Mouse (Mus musculus) C2C12 (cell line): Measurements from ENCODE around the gene Fxr2. TPM values are rescaled to one million over a fixed set of nuclear protein-coding genes. Genes with fewer than 3 reads are reported as not detected.

Experiments used
- H3K27me3 ChIP-seq: one replicate; pipeline ENCODE4 v1.6.1; 2011; ENCODE audit not compliant: control insufficient read depth, insufficient read depth, insufficient read length
- H3K36me3 ChIP-seq: one replicate; pipeline ENCODE4 v1.6.1; 2011; ENCODE audit not compliant: control insufficient read depth, insufficient read depth
- H3K4me3 ChIP-seq: one replicate; pipeline ENCODE4 v1.5.1; 2011; ENCODE audit warnings: mild to moderate bottlenecking, control low read depth; ENCODE audit not compliant: poor library complexity, insufficient read depth, severe bottlenecking
- H3K79me2 ChIP-seq: one replicate; pipeline ENCODE4 v1.6.1; 2011; ENCODE audit not compliant: control insufficient read depth, insufficient read depth
- H3K79me3 ChIP-seq: one replicate; pipeline ENCODE4 v1.6.1; 2011; ENCODE audit warnings: low read depth, control low read depth
- H3ac ChIP-seq: one replicate; pipeline ENCODE3; 2011; ENCODE audit warnings: low read depth; ENCODE audit not compliant: control insufficient read depth, insufficient read length
- CEBPB ChIP-seq: IDR thresholded peaks from one replicate; pipeline ENCODE4 v1.6.1; 2011; ENCODE audit warnings: low read depth, mild to moderate bottlenecking, control low read depth, moderate library complexity
- CTCF ChIP-seq: IDR thresholded peaks from one replicate; pipeline ENCODE4 v1.5.1; 2011; ENCODE audit not compliant: control insufficient read depth, insufficient read depth, insufficient read length
- FOSL1 ChIP-seq: IDR thresholded peaks from one replicate; pipeline ENCODE4 v1.8.0; 2011; ENCODE audit warnings: mild to moderate bottlenecking, low read length; ENCODE audit not compliant: poor library complexity, insufficient read depth, severe bottlenecking
- MAX ChIP-seq: IDR thresholded peaks from one replicate; pipeline ENCODE4 v1.6.1; 2011; ENCODE audit warnings: mild to moderate bottlenecking, control low read depth
- MYOD1 ChIP-seq: IDR thresholded peaks from one replicate; pipeline ENCODE4 v1.6.1; 2011; ENCODE audit warnings: low read depth; ENCODE audit not compliant: control insufficient read depth, insufficient read length
- MYOG ChIP-seq: IDR thresholded peaks from one replicate; pipeline ENCODE4 v1.6.1; 2011; ENCODE audit not compliant: control insufficient read depth, insufficient read length; ENCODE audit errors: extremely low read depth
- USF1 ChIP-seq: IDR thresholded peaks from one replicate; pipeline ENCODE4 v1.6.1; 2011; ENCODE audit warnings: low read depth, mild to moderate bottlenecking, control low read depth, moderate library complexity
- polyA plus RNA-seq: library from polyadenylated mRNA; unstranded; fragments of >200 nt; fragmentation: generic; extraction: Trizol; gene quantifications from one replicate; pipeline ENCODE4 v1.2.1, GENCODE M21; 2012; ENCODE audit warnings: missing spikeins

Fxr2 gene
- polyA plus RNA-seq, 1 experiment, result 96.0 TPM

DNA sequence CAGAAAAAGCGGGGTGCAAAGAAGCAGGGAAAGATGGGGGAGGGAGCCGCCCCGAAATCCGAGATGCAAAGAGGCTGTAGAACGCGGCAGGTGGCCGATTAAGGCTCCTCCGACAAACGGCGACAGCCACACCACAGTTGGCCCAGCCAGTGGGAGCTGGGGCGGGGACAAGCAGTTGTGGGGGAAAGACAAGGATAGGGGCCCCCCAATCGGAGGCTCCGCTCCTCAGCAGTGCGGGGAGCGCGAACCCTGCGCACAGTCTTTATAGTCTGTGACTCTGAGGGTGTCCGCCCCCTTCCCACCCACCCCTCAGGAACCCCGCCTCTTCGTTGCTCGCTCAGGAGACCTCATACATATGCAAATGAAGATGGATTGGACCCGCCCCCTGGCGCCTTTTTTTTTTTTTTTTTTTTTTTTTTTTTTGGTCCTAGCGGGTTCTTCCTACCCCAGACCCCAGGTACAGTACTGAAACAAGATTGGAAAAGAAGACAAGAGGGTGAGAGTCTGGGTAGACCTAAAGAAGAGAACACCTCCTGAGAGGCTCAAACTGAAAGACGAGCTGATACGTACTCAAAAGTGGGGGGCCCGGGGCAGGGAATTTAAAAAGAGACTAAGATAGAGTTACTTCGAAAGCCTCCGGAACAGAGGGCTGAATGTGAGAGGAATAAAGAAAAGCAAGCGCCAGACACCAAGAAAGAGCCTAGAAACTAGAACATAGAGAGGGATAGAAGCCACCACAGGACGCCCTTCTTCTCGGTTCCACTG is 26.9 kb upstream of the Fxr2 start, which contains the start of gene Atp1b2:
Gene Atp1b2, minus strand, starts transcription at position 217 of the 765 bp plus-strand sequence.
- H3K36me3 ChIP-seq, result no peaks in the 10 kb centered on the region
- no peaks in the 10 kb centered on the region for H3K79me2 ChIP-seq
- no peaks in the 10 kb centered on the region for H3K79me3 ChIP-seq
- no peak within 1 kb of the TSS for H3K4me3 ChIP-seq
- peak within 1 kb of the TSS; percentile 63 for H3ac ChIP-seq
- peaks cover 25% of the 10 kb centered on the region for H3K27me3 ChIP-seq
- TF ChIP-seq USF1, result no peak
- no peak for TF ChIP-seq MYOD1
- no peak for TF ChIP-seq FOSL1
- TF ChIP-seq CEBPB, result no peak
- no peak for TF ChIP-seq CTCF
- no peak for TF ChIP-seq MAX
- TF ChIP-seq MYOG, result no peak

DNA sequence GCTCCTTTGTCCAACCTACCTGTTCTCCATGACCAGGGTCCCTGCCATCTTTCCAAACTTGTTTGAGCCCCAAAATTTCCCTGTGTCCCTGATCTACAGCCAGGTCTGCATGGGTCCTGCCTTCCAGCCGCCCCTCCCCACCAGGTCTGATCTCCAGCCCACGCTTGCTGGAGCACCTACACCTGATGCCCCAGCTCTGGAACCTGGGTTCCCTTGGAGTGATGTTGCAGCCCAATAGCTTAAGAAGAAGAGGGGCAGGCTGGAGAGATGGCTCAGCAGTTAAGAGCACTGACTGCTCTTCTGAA is 26.3 kb upstream of the Fxr2 start:
- no peaks in the 10 kb centered on the region for H3K79me3 ChIP-seq
- peaks cover 31% of the 10 kb centered on the region for H3K27me3 ChIP-seq
- no peaks in the 10 kb centered on the region for H3K36me3 ChIP-seq
- H3ac ChIP-seq, result no peak overlapping the region
- H3K79me2 ChIP-seq, result no peaks in the 10 kb centered on the region
- TF ChIP-seq FOSL1 (no peak), USF1 (no peak), CTCF (no peak), CEBPB (no peak), MYOG (no peak), MYOD1 (no peak), MAX (no peak)
- no peak overlapping the region for H3K4me3 ChIP-seq

DNA sequence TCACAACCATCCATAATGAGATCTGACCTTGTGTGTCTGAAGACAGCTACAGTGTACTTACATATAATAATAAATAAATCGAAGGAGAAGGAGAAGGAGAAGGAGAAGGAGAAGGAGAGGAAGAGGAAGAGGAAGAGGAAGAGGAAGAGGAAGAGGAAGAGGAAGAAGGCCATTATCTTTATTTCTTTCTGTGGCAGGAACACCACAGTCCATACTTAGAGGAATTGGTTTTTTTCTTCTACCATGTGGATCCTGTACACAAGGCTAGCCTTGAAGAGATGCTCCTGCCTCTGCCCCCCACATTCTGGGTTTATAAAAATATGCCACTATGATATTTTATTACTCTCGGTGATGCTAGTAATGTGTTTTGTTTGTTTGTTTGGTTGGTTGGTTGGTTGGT is 26.0 kb upstream of the Fxr2 start:
- Histone ChIP-seq H3K79me3 (no peaks in the 10 kb centered on the region), H3K79me2 (no peaks in the 10 kb centered on the region), H3ac (no peak overlapping the region)

DNA sequence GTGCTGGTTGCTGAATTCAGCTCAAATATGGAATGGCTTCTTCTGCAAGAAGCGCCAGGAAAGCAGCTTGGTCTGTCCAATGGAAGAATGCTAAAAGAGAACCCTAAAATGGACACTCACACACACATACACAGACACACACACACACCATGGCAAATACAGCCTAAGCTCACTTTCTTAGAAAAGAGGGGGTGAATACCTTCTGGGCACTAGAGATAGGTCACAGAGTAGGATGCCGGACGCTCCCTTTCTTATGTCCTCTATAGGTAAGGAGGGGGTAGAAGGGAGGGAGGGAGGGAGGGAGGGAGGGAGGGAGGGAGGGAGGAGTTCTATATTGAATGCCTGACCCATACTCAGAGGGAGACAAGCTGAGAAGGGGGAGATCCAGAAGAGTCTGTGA is 24.3 kb upstream of the Fxr2 start:
- H3K36me3 ChIP-seq, result no peaks in the 10 kb centered on the region

More for the DNA sequence above, 26.0 kb upstream of the Fxr2 start:
- no peak overlapping the region for H3K4me3 ChIP-seq
- peaks cover 31% of the 10 kb centered on the region for H3K27me3 ChIP-seq
- no peaks in the 10 kb centered on the region for H3K36me3 ChIP-seq
- TF ChIP-seq MYOG (no peak), USF1 (no peak), MAX (no peak), MYOD1 (no peak), CTCF (no peak), FOSL1 (no peak), CEBPB (no peak)

DNA sequence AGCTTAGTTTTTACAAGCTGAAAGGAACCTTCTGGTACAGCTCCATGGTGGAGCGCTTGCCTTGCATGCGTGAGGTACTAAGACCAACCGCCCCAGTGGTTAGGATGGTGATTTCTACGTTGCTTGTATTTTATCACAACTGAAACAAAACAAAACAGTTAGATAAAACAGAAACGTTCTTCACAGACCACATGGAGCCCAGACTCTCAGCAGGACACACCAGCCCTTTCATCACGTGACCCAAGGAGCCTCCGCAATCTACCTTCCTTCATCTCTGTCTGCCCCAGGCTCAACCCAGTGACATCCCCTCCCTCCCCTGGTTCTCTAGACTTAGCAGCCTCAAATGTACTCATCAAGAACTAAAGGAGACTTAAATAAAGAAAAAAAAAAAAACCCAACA is 23.4 kb upstream of the Fxr2 start:
- no peaks in the 10 kb centered on the region for H3K79me3 ChIP-seq
- no peak overlapping the region for H3ac ChIP-seq
- TF ChIP-seq MYOG (no peak), USF1 (peak; percentile 66)
- no peaks in the 10 kb centered on the region for H3K36me3 ChIP-seq
- no peak overlapping the region for H3K4me3 ChIP-seq
- H3K79me2 ChIP-seq, result no peaks in the 10 kb centered on the region
- H3K27me3 ChIP-seq, result peaks cover 17% of the 10 kb centered on the region

More for the DNA sequence above, 24.3 kb upstream of the Fxr2 start:
- no peak for TF ChIP-seq USF1
- no peak for TF ChIP-seq CTCF
- no peak for TF ChIP-seq MAX
- no peak for TF ChIP-seq FOSL1
- TF ChIP-seq MYOD1, result no peak
- TF ChIP-seq CEBPB, result no peak
- no peak for TF ChIP-seq MYOG
- Histone ChIP-seq H3ac (no peak overlapping the region), H3K79me2 (no peaks in the 10 kb centered on the region), H3K4me3 (no peak overlapping the region), H3K27me3 (peaks cover 26% of the 10 kb centered on the region), H3K79me3 (no peaks in the 10 kb centered on the region)

DNA sequence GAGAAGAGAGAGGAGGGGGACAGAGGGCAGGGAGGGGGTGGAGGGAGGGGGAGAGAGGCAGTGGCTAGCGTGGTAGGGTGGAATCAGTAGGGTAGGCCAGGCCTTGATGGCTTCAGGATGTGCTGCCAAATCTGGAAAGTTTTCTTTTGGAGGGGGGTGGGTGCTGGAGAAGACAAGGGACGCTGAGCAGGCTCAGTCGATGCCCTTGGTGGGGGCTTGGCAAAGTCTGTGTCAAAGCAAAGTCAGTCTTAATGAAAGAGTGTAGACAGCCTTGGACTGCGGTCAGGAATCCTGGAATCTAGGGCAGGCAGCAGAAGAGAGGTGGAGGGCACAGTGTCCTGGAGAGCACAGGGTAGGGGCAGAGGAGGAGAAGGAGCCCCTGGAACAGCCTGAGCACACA is 21.9 kb upstream of the Fxr2 start:
- no peak for TF ChIP-seq MAX
- no peak for TF ChIP-seq MYOD1
- no peak for TF ChIP-seq CEBPB
- no peak for TF ChIP-seq CTCF
- TF ChIP-seq FOSL1, result no peak
- no peak for TF ChIP-seq USF1
- no peak for TF ChIP-seq MYOG
- Histone ChIP-seq H3K4me3 (no peak overlapping the region), H3K36me3 (no peaks in the 10 kb centered on the region), H3K79me2 (no peaks in the 10 kb centered on the region), H3K79me3 (no peaks in the 10 kb centered on the region), H3ac (no peak overlapping the region), H3K27me3 (peaks cover 9% of the 10 kb centered on the region)
